Mouse (Mus musculus) intestine, embryonic 14.5 days (tissue): ENCODE results near the gene Rp9. TPM values are rescaled to one million over a fixed set of nuclear protein-coding genes. Genes with fewer than 3 reads are reported as not detected.
A peak's percentile ranks its signal among the peaks of the same experiment; 100 is the strongest.
"Not testable (repeated sequence)": the region's sequence is repeated elsewhere in the genome, so short reads cannot be mapped to it uniquely, and the experiment has no call there.

Experiments used
- ATAC-seq: fragments of 200-750 bp; cut with Nextera tagmentation; replicated peaks from 2 replicates; pipeline ENCODE4 v1.8.0; 2017; ENCODE audit warnings: low read depth, moderate number of reproducible peaks, moderate TSS enrichment, moderate library complexity; ENCODE audit not compliant: low FRiP score, low TSS enrichment
- DNase-seq: peaks from one replicate; pipeline ENCODE4 v3.0.0-alpha.2; 2018; ENCODE audit warnings: low spot score
- H3K27ac ChIP-seq: fragments of 300-500 bp; sonication (generic); 2 replicates; pipeline ENCODE4 v1.5.1; 2014; ENCODE audit warnings: low read depth, mild to moderate bottlenecking, control low read depth
- H3K27me3 ChIP-seq: fragments of 300-500 bp; sonication (generic); replicated peaks from 2 replicates; pipeline ENCODE4 v1.6.1; 2014; ENCODE audit warnings: low read length, control low read depth; ENCODE audit not compliant: control insufficient read depth, insufficient read depth
- H3K36me3 ChIP-seq: fragments of 300-500 bp; sonication (generic); 2 replicates; pipeline ENCODE4 v1.6.1; 2014; ENCODE audit warnings: low read length, control low read depth; ENCODE audit not compliant: control insufficient read depth, insufficient read depth
- H3K4me1 ChIP-seq: fragments of 300-500 bp; sonication (generic); replicated peaks from 2 replicates; pipeline ENCODE4 v1.6.1; 2014; ENCODE audit warnings: low read length, control low read depth, mixed read lengths; ENCODE audit not compliant: control insufficient read depth, insufficient read depth
- H3K4me2 ChIP-seq: fragments of 300-500 bp; sonication (generic); 2 replicates; pipeline ENCODE4 v1.6.1; 2014; ENCODE audit warnings: low read length
- H3K4me3 ChIP-seq: fragments of 300-500 bp; sonication (generic); 2 replicates; pipeline ENCODE4 v1.5.1; 2014; ENCODE audit warnings: low read depth, low read length, control low read depth, mixed read lengths
- H3K9ac ChIP-seq: fragments of 300-500 bp; sonication (generic); 2 replicates; pipeline ENCODE4 v1.6.1; 2014; ENCODE audit warnings: mild to moderate bottlenecking, low read length
- H3K9me3 ChIP-seq: fragments of 300-500 bp; sonication (generic); 2 replicates; pipeline ENCODE4 v1.6.1; 2016; ENCODE audit warnings: low read length, control low read depth; ENCODE audit not compliant: control insufficient read depth
- WGBS: fragments of 180-500 bp; shearing (Covaris S2); extraction: QIAGEN DNeasy Blood & Tissue Kit; methylation state at CpG from one replicate; pipeline ENCODE4 v1.1.7; 2014; 5-methylcytosine and 5-hydroxymethylcytosine counted together
- polyA plus RNA-seq: library from polyadenylated mRNA; unstranded; fragments of >200 nt; fragmentation: Nextera tagmentation; extraction: Ambion mirVana; gene quantifications from 2 replicates; pipeline ENCODE4 v1.2.1, GENCODE M21; 2014

Gene Rp9
- polyA plus RNA-seq, 1 experiment from 2014 or later: 82.2 TPM

DNA sequence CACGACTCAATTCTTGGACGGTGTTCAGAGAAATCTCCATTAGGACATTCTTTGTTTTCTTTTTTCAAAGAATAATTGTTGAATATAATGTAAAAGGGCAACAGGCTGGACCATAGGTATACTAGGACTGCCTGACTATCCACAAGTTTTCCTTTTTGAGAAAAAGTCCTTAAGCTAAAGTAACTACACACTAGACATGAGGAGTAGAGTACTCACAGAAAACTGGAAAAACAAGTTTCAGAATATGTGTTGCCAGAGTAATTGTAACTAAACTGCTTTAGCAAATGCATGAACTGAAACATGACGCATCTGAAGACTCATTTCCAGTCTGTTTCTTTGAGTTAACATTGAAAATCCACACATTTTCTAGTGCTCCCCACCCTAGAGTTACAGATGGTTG, 64.1 kb downstream of the Rp9 start:
- Histone ChIP-seq H3K27ac (no peak overlapping the region), H3K4me2 (no peak overlapping the region)
- no peak for ATAC-seq

DNA sequence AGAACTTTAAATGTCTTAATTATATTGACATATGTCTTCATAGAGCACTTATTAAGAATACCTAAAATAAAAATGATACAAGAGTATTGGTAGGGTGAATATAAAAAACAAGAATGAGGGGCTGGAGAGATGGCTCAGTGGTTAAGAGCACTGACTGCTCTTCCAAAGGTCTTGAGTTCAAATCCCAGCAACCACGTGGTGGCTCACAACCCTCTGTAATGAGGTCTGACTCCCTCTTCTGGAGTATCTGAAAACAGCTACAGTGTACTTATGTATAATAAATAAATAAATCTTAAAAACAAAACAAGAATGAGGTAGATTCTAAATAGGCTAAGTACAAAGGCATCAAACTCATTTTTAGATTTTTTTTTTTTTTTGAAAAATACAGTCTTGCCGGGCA, 66.0 kb downstream of the Rp9 start:
- H3K27me3 ChIP-seq, H3K9ac ChIP-seq, H3K36me3 ChIP-seq, H3K9me3 ChIP-seq, ATAC-seq, H3K27ac ChIP-seq, DNase-seq, H3K4me3 ChIP-seq, H3K4me1 ChIP-seq, H3K4me2 ChIP-seq: not testable (repeated sequence)
- 82% methylated on average over 2 of the region's 2 CpGs for WGBS

More for the DNA sequence above, 64.1 kb downstream of the Rp9 start:
- Histone ChIP-seq H3K9me3 (no peaks in the 10 kb centered on the region), H3K4me1 (no peaks in the 10 kb centered on the region), H3K36me3 (no peaks in the 10 kb centered on the region), H3K27me3 (no peaks in the 10 kb centered on the region), H3K9ac (no peak overlapping the region), H3K4me3 (no peak overlapping the region)
- DNase-seq: no peak
- 79% methylated on average over 3 of the region's 3 CpGs for WGBS

DNA sequence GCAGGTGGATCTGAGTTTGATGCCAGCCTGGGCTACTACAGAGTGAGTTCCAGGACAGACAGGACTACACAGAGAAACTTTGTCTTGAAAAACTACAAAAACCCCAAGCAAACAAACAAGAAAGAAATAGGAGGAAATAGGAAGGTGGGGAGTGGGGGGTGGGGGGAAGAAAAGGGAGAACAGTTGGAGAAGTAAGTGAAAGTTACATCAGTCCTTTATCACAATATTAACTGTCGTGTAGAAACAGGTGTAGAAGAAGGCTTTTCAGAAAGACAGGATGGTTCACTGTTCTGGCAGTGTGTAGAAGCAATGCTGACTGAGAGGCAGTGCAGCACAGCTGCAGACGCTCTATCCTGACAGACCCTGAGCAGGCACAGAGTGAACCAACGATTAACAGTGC, 66.6 kb downstream of the Rp9 start:
- Histone ChIP-seq H3K4me3 (no peak overlapping the region), H3K9me3 (no peaks in the 10 kb centered on the region), H3K27me3 (no peaks in the 10 kb centered on the region), H3K27ac (no peak overlapping the region), H3K4me1 (no peaks in the 10 kb centered on the region), H3K9ac (no peak overlapping the region), H3K36me3 (no peaks in the 10 kb centered on the region), H3K4me2 (no peak overlapping the region)
- ATAC-seq (no peak), DNase-seq (no peak)
- 69% methylated on average over 3 of the region's 3 CpGs for WGBS

DNA sequence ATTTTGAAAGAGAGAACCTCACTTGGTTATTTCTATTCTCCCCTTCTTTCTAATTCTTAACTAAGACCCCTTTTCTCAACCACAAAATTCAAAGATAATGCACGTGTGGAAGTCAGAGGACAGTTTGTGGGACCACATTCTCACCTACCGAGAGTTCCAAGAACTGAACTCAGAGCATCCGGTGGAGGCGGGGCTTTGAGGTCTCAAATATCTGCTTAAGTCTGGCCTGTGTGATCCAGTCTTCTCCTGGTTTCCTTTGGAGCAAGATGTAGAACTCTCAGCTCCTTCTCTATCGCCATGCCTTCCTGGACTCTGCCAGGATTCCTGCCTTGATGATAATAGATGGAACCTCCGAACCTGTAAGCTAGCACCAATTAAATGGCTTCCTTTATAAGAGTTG, 67.5 kb downstream of the Rp9 start:
- Histone ChIP-seq H3K27ac (no peak overlapping the region), H3K9ac (no peak overlapping the region), H3K4me2 (no peak overlapping the region)

DNA sequence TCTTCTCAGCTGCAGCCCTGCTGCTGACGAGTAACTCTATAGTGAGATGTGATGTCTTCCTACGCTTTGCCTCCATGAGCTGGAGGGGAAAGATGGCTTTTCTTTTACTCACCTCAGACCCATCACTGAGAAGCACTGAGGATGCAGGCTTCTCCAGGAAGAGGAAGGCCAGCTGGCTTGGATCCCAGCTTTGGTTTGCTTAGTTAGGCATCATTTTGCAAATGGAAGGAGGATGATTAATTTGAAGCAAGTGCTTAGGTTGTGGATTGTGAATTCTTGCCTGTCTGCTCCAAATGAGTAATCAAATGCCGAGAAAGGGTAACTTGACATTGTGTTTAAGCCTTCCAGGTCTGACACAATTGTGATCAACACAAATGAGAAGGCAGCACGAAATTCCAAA, 70.5 kb downstream of the Rp9 start:
- Histone ChIP-seq H3K27me3 (no peaks in the 10 kb centered on the region), H3K9ac (no peak overlapping the region), H3K4me2 (no peak overlapping the region), H3K36me3 (no peaks in the 10 kb centered on the region), H3K9me3 (no peaks in the 10 kb centered on the region), H3K4me1 (no peaks in the 10 kb centered on the region), H3K27ac (no peak overlapping the region), H3K4me3 (no peak overlapping the region)
- 64% methylated on average over 4 of the region's 4 CpGs for WGBS
- no peak for ATAC-seq
- DNase-seq: no peak

More for the DNA sequence above, 67.5 kb downstream of the Rp9 start:
- ATAC-seq: no peak
- Histone ChIP-seq H3K36me3 (no peaks in the 10 kb centered on the region), H3K4me1 (no peaks in the 10 kb centered on the region), H3K4me3 (no peak overlapping the region), H3K9me3 (no peaks in the 10 kb centered on the region), H3K27me3 (no peaks in the 10 kb centered on the region)
- DNase-seq: no peak
- WGBS: 90% methylated on average over 6 of the region's 6 CpGs

DNA sequence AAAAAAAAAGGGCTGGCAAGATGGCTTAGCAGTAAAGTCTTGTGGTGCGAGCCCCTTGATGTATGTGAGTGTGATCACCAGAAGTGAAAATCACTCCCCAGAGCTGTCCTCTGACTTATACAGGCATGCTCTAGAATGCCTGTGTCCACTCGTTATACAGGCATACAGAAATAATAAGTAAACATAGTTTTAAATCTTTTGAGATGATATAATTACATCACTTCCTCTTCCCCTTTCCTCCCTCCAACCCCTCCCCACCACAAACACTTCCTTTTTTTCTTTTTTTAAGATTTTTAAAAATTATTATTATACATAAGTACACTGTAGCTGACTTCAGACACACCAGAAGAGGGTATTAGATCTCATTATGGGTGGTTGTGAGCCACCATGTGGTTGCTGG, 74.8 kb downstream of the Rp9 start:
- no peak overlapping the region for H3K4me2 ChIP-seq
- H3K27me3 ChIP-seq: no peaks in the 10 kb centered on the region
- H3K9ac ChIP-seq: no peak overlapping the region
- ATAC-seq: no peak
- WGBS: 75% methylated on average over 2 of the region's 2 CpGs
- DNase-seq: no peak
- no peaks in the 10 kb centered on the region for H3K36me3 ChIP-seq
- 0 out of 2 replicates have a peak, but pooled peaks cover 1% of the 10 kb centered on the region for H3K4me1 ChIP-seq
- no peak overlapping the region for H3K4me3 ChIP-seq
- no peaks in the 10 kb centered on the region for H3K9me3 ChIP-seq
- no peak overlapping the region for H3K27ac ChIP-seq

DNA sequence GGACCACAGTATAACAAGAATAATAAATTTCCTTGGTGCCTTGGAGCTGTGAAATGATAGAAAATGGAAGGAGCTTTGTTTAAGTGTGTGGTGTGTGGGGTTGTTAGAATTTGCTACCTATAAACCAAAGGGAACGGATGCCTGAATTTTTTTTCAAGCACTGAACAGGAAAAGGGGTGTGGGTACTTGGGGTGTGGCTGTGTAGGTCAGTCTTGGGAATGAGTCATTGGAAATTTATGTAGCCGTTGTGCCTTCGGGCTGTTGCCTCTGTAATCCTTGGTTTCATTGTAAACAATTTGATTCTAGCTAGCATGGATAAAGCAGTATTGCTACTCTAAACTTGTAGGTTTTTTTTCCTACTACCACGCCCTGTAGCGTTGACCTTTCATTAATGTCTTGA, 79.2 kb downstream of the Rp9 start:
- DNase-seq: no peak

DNA sequence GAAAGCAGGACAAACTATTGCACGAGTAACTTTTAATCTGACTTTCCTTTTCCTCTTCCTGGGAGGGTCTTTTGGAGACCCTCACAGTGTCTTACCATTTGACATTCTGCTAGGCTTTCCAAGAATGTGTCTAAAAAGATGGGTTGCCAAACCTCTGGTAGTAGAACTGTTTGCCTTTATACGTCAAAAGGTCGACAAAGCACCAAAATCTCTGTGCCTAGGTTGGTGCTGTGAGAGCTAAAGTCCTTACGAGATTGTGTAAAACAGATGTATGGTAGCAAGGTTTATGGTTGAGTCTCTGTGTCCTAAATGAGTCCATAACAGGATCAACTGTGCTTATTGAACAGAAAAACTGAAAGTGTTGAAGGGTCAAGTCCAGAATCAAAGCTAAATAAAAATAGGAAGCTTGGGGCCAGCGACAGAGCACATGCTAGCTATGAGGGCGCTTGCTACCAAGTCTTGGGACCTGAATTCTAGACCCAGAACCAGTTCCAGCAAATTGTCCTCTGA, 79.8 kb downstream of the Rp9 start:
- Histone ChIP-seq H3K9me3 (no peaks in the 10 kb centered on the region), H3K4me3 (peak overlapping the region; percentile 98), H3K4me2 (peak overlapping the region; percentile 72), H3K27me3 (no peaks in the 10 kb centered on the region), H3K36me3 (no peaks in the 10 kb centered on the region), H3K9ac (peak overlapping the region; percentile 75; the same call in 1 of the 2 replicates), H3K27ac (peak overlapping the region; percentile 92), H3K4me1 (peaks cover 13% of the 10 kb centered on the region)
- DNase-seq (no peak), ATAC-seq (no peak)
- 62% methylated on average over 6 of the region's 6 CpGs for WGBS

More for the DNA sequence above, 79.2 kb downstream of the Rp9 start:
- H3K27ac ChIP-seq: no peak overlapping the region
- no peak overlapping the region for H3K4me2 ChIP-seq
- H3K4me3 ChIP-seq: no peak overlapping the region
- WGBS: 86% methylated on average over 5 of the region's 5 CpGs
- H3K27me3 ChIP-seq: no peaks in the 10 kb centered on the region
- ATAC-seq: no peak
- H3K9ac ChIP-seq: no peak overlapping the region
- H3K36me3 ChIP-seq: no peaks in the 10 kb centered on the region
- peaks cover 13% of the 10 kb centered on the region for H3K4me1 ChIP-seq
- H3K9me3 ChIP-seq: no peaks in the 10 kb centered on the region

DNA sequence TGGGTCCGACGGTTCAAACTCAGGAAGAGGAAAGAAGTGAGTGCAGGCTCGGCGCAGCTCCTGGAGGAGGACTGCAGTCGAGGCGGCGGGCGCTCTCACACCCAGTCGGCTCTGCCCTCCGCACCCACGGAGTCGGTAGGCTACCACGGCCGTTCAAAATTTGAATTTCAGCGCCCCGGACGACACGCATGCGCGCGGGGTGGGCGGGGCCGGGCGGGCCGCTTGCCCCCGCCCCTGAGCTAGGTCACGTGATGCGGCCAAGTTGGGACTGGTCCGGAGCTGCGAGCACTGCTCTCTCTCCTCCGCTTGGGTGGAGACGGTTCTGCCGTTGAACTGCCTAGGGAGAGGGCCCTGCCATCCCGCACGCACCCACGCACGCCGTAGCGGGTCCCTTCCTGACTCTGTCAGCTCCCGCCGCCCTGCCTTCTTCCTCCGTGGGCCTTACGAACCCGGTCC, 80.5 kb downstream of the Rp9 start, which contains the start of gene Anln:
TSS of gene Anln (minus strand) at position 168 of the 456 bp plus-strand sequence.
- ATAC-seq (peak; percentile 95), DNase-seq (peak; percentile 98)
- H3K4me1 ChIP-seq: peaks cover 13% of the 10 kb centered on the region
- H3K27ac ChIP-seq: peak within 1 kb of the TSS; percentile 92
- WGBS: under 1% methylated on average over 44 of the region's 44 CpGs
- peak within 1 kb of the TSS; percentile 72 for H3K4me2 ChIP-seq
- H3K36me3 ChIP-seq: no peaks in the 10 kb centered on the region
- peak within 1 kb of the TSS; percentile 98 for H3K4me3 ChIP-seq
- no peaks in the 10 kb centered on the region for H3K27me3 ChIP-seq
- H3K9ac ChIP-seq: peak within 1 kb of the TSS; percentile 75
- H3K9me3 ChIP-seq: no peaks in the 10 kb centered on the region
